Mouse (Mus musculus): ENCODE measurements around the gene Tle1. TPM values are rescaled to one million over a fixed set of nuclear protein-coding genes. Genes with fewer than 3 reads are reported as not detected.

The Tle1 gene
- 39.0 and 43.1 TPM in 2 replicates for polyA plus RNA-seq (2015; fragmentation: Nextera tagmentation; extraction: Ambion mirVana)

- under 1% methylated on average over 99 of the region's 107 CpGs for WGBS
- H3K4me1 ChIP-seq (replicated peaks): peaks cover 34% of the 10 kb centered on the region
- H3K4me3 ChIP-seq: peak within 1 kb of the TSS; percentile 85
- ATAC-seq (ENCODE audit: low FRiP score, low read depth): peak; percentile 97
- H3K4me2 ChIP-seq: peak within 1 kb of the TSS; percentile 73
- H3K36me3 ChIP-seq: no peaks in the 10 kb centered on the region
- H3K27me3 ChIP-seq: no peaks in the 10 kb centered on the region
- no peaks in the 10 kb centered on the region for H3K9me3 ChIP-seq
- H3K27ac ChIP-seq (replicated peaks): peak within 1 kb of the TSS; percentile 94
- H3K9ac ChIP-seq: peak within 1 kb of the TSS; percentile 88
Measured at GRCm38 (mm10) chr4:72200559-72201409, at the start of gene Tle1. Gene Tle1 (minus strand): TSS chr4:72200919.

GRCm38 (mm10) chr4:72233584-72234219, 33.0 kb upstream of the Tle1 start:
- ATAC-seq (ENCODE audit: low FRiP score, low read depth): no peak

GRCm38 (mm10) chr4:72232206-72232605, 31.5 kb upstream of the Tle1 start:
- Histone ChIP-seq H3K4me1 (replicated peaks) (no peaks in the 10 kb centered on the region), H3K36me3 (no peaks in the 10 kb centered on the region), H3K27ac (replicated peaks) (no peak overlapping the region), H3K4me2 (no peak overlapping the region), H3K9me3 (no peaks in the 10 kb centered on the region), H3K9ac (no peak overlapping the region), H3K27me3 (no peaks in the 10 kb centered on the region), H3K4me3 (no peak overlapping the region)
- WGBS: 89% methylated on average over 3 of the region's 3 CpGs
- no peak for ATAC-seq (ENCODE audit: low FRiP score, low read depth)

More at GRCm38 (mm10) chr4:72233584-72234219, 33.0 kb upstream of the Tle1 start:
- H3K4me3 ChIP-seq: no peak overlapping the region
- H3K27me3 ChIP-seq: no peaks in the 10 kb centered on the region
- 14% methylated on average over 4 of the region's 4 CpGs for WGBS
- no peak overlapping the region for H3K9ac ChIP-seq
- H3K9me3 ChIP-seq: no peaks in the 10 kb centered on the region
- no peak overlapping the region for H3K4me2 ChIP-seq
- no peaks in the 10 kb centered on the region for H3K36me3 ChIP-seq
- no peaks in the 10 kb centered on the region for H3K4me1 ChIP-seq (replicated peaks)
- no peak overlapping the region for H3K27ac ChIP-seq (replicated peaks)

- H3K4me2 ChIP-seq: no peak overlapping the region
- H3K9ac ChIP-seq: no peak overlapping the region
- no peak overlapping the region for H3K27ac ChIP-seq (replicated peaks)
- H3K9me3 ChIP-seq: no peaks in the 10 kb centered on the region
- H3K4me3 ChIP-seq: no peak overlapping the region
- H3K27me3 ChIP-seq: no peaks in the 10 kb centered on the region
- no peak for ATAC-seq (ENCODE audit: low FRiP score, low read depth)
- no peaks in the 10 kb centered on the region for H3K36me3 ChIP-seq
- no peaks in the 10 kb centered on the region for H3K4me1 ChIP-seq (replicated peaks)
Measured at GRCm38 (mm10) chr4:72230832-72231231, 30.1 kb upstream of the Tle1 start.

GRCm38 (mm10) chr4:72221629-72222028, 20.9 kb upstream of the Tle1 start:
- no peak overlapping the region for H3K9ac ChIP-seq
- no peak for ATAC-seq (ENCODE audit: low FRiP score, low read depth)
- no peaks in the 10 kb centered on the region for H3K36me3 ChIP-seq
- H3K4me2 ChIP-seq: no peak overlapping the region
- H3K27ac ChIP-seq (replicated peaks): no peak overlapping the region
- no peak overlapping the region for H3K4me3 ChIP-seq
- H3K4me1 ChIP-seq (replicated peaks): no peaks in the 10 kb centered on the region
- WGBS: 91% methylated on average over 3 of the region's 3 CpGs
- no peaks in the 10 kb centered on the region for H3K27me3 ChIP-seq
- H3K9me3 ChIP-seq: no peaks in the 10 kb centered on the region

GRCm38 (mm10) chr4:72204420-72205045, 3.8 kb upstream of the Tle1 start:
- H3K4me1 ChIP-seq (replicated peaks): peaks cover 19% of the 10 kb centered on the region
- peak overlapping the region; percentile 73 for H3K4me2 ChIP-seq
- no peaks in the 10 kb centered on the region for H3K36me3 ChIP-seq
- ATAC-seq (ENCODE audit: low FRiP score, low read depth): no peak
- peak overlapping the region; percentile 13; the same call in 1 of the 2 replicates for H3K4me3 ChIP-seq
- H3K27me3 ChIP-seq: no peaks in the 10 kb centered on the region
- H3K27ac ChIP-seq (replicated peaks): no peak overlapping the region
- H3K9me3 ChIP-seq: no peaks in the 10 kb centered on the region
- WGBS: 31% methylated on average over 6 of the region's 6 CpGs
- no peak overlapping the region for H3K9ac ChIP-seq

GRCm38 (mm10) chr4:72201521-72201991, 837 bp upstream of the Tle1 start:
- H3K4me2 ChIP-seq: peak overlapping the region; percentile 73
- H3K4me1 ChIP-seq (replicated peaks): peaks cover 30% of the 10 kb centered on the region
- H3K36me3 ChIP-seq: no peaks in the 10 kb centered on the region
- no peak; the same call in 1 of the 2 replicates for ATAC-seq (ENCODE audit: low FRiP score, low read depth)
- H3K9me3 ChIP-seq: no peaks in the 10 kb centered on the region
- H3K27ac ChIP-seq (replicated peaks): peak overlapping the region; percentile 94
- no peaks in the 10 kb centered on the region for H3K27me3 ChIP-seq
- H3K9ac ChIP-seq: peak overlapping the region; percentile 32
- peak overlapping the region; percentile 85 for H3K4me3 ChIP-seq
- under 1% methylated on average over 24 of the region's 24 CpGs for WGBS

GRCm38 (mm10) chr4:72199571-72200558, 854 bp downstream of the Tle1 start:
- peak overlapping the region; percentile 73 for H3K4me2 ChIP-seq
- H3K4me3 ChIP-seq: peak overlapping the region; percentile 85
- 0 out of 2 replicates have a peak, but pooled peaks have one; percentile 0 for ATAC-seq (ENCODE audit: low FRiP score, low read depth)
- peak overlapping the region; percentile 94 for H3K27ac ChIP-seq (replicated peaks)
- no peaks in the 10 kb centered on the region for H3K36me3 ChIP-seq
- WGBS: under 1% methylated on average over 101 of the region's 103 CpGs
- peak overlapping the region; percentile 88 for H3K9ac ChIP-seq
- H3K4me1 ChIP-seq (replicated peaks): peaks cover 44% of the 10 kb centered on the region
- no peaks in the 10 kb centered on the region for H3K9me3 ChIP-seq
- H3K27me3 ChIP-seq: no peaks in the 10 kb centered on the region

- 0% methylated on average over 22 of the region's 22 CpGs for WGBS
- Histone ChIP-seq H3K9ac (peak overlapping the region; percentile 88), H3K27me3 (no peaks in the 10 kb centered on the region), H3K4me1 (replicated peaks) (peaks cover 43% of the 10 kb centered on the region), H3K36me3 (no peaks in the 10 kb centered on the region; the same call in 1 of the 2 replicates), H3K27ac (replicated peaks) (peak overlapping the region; percentile 94), H3K4me3 (peak overlapping the region; percentile 85), H3K9me3 (no peaks in the 10 kb centered on the region), H3K4me2 (peak overlapping the region; percentile 73)
- peak; percentile 38 for ATAC-seq (ENCODE audit: low FRiP score, low read depth)
Measured at GRCm38 (mm10) chr4:72198877-72199411, 1.8 kb downstream of the Tle1 start.

GRCm38 (mm10) chr4:72197888-72198605, 2.7 kb downstream of the Tle1 start:
- 8% methylated on average over 7 of the region's 7 CpGs for WGBS
- ATAC-seq (ENCODE audit: low FRiP score, low read depth): no peak
- Histone ChIP-seq H3K27me3 (no peaks in the 10 kb centered on the region), H3K9ac (peak overlapping the region; percentile 88), H3K9me3 (no peaks in the 10 kb centered on the region), H3K27ac (replicated peaks) (peak overlapping the region; percentile 94; the same call in 1 of the 2 replicates), H3K4me1 (replicated peaks) (peaks cover 42% of the 10 kb centered on the region), H3K36me3 (no peaks in the 10 kb centered on the region; the same call in 1 of the 2 replicates), H3K4me3 (peak overlapping the region; percentile 85), H3K4me2 (peak overlapping the region; percentile 73)
